In genomic region chr19:5560457-5561041, GRCm38 (mm10) we compare ENCODE assay signal across 8 mouse cellular contexts. TPM values are rescaled to one million over a fixed set of nuclear protein-coding genes. Genes with fewer than 3 reads are reported as not detected.
DNase-seq lines count a peak whose midpoint lies in the region; ATAC-seq and TF ChIP-seq lines count a peak whose summit lies in the region.

Gene Ovol1 (minus strand): TSS chr19:5560646.

- H3K36me3 ChIP-seq in embryonic facial prominence, embryonic 15.5 days: no peaks in the 10 kb centered on the region
- H3K36me3 ChIP-seq in kidney, adult 2 months (ENCODE audit: control insufficient read depth, insufficient read depth, low read length): no peaks in the 10 kb centered on the region
- H3K36me3 ChIP-seq in lung, embryonic 15.5 days: no peaks in the 10 kb centered on the region
- H3K36me3 ChIP-seq in stomach, embryonic 14.5 days (ENCODE audit: control insufficient read depth, insufficient read depth, low read length): no peaks in the 10 kb centered on the region

- intact Hi-C loops in left cerebral cortex, adult 2 months (cut with DNase I): no loop called here

- peaks cover 70% of the 10 kb centered on the region for H3K27me3 ChIP-seq in embryonic facial prominence, embryonic 15.5 days
- H3K27me3 ChIP-seq in kidney, adult 2 months (replicated peaks; ENCODE audit: control insufficient read depth, insufficient read depth, low read length): no peaks in the 10 kb centered on the region
- H3K27me3 ChIP-seq in lung, embryonic 15.5 days: peaks cover 75% of the 10 kb centered on the region
- peaks cover 35% of the 10 kb centered on the region for H3K27me3 ChIP-seq in stomach, embryonic 14.5 days (ENCODE audit: control insufficient read depth, insufficient read depth, low read length)

- H3K4me3 ChIP-seq in left cerebral cortex, adult 2 months: peak within 1 kb of the TSS; percentile 33
- peak within 1 kb of the TSS; percentile 48 for H3K4me3 ChIP-seq in embryonic facial prominence, embryonic 15.5 days (replicated peaks)
- peak within 1 kb of the TSS; percentile 43 for H3K4me3 ChIP-seq in kidney, adult 2 months (ENCODE audit: insufficient read depth, low read depth, low read length)
- peak within 1 kb of the TSS; percentile 43 for H3K4me3 ChIP-seq in lung, embryonic 15.5 days
- H3K4me3 ChIP-seq in stomach, embryonic 14.5 days (ENCODE audit: low read depth, low read length): peak within 1 kb of the TSS; percentile 43

- TF ChIP-seq CTCF in left cerebral cortex, adult 2 months (IDR thresholded peaks at IDR 0.05): no peak
- no peak for TF ChIP-seq CTCF in kidney, adult 2 months (conservative IDR thresholded peaks at IDR 0.05; ENCODE audit: insufficient read depth, insufficient read length, low read depth, low read length)

- under 1% methylated on average over 57 of the region's 57 CpGs for WGBS in embryonic facial prominence, embryonic 15.5 days
- under 1% methylated on average over 57 of the region's 57 CpGs for WGBS in kidney, adult 2 months
- WGBS in lung, embryonic 15.5 days: 1% methylated on average over 57 of the region's 57 CpGs
- under 1% methylated on average over 55 of the region's 57 CpGs for WGBS in stomach, embryonic 14.5 days

- H3K4me1 ChIP-seq in embryonic facial prominence, embryonic 15.5 days: peaks cover 18% of the 10 kb centered on the region
- H3K4me1 ChIP-seq in kidney, adult 2 months (ENCODE audit: control insufficient read depth, insufficient read depth, low read length): peaks cover 6% of the 10 kb centered on the region; the same call in 1 of the 2 replicates
- H3K4me1 ChIP-seq in lung, embryonic 15.5 days: peaks cover 29% of the 10 kb centered on the region
- H3K4me1 ChIP-seq in stomach, embryonic 14.5 days (ENCODE audit: control insufficient read depth, insufficient read depth, low read length): peaks cover 8% of the 10 kb centered on the region; the same call in 1 of the 2 replicates

- no peak within 1 kb of the TSS for H3K27ac ChIP-seq in left cerebral cortex, adult 2 months
- H3K27ac ChIP-seq in embryonic facial prominence, embryonic 15.5 days (replicated peaks): peak within 1 kb of the TSS; percentile 70
- peak within 1 kb of the TSS; percentile 81 for H3K27ac ChIP-seq in kidney, adult 2 months (ENCODE audit: insufficient read depth, low read depth, low read length)
- H3K27ac ChIP-seq in lung, embryonic 15.5 days: peak within 1 kb of the TSS; percentile 56
- peak within 1 kb of the TSS; percentile 86 for H3K27ac ChIP-seq in stomach, embryonic 14.5 days (ENCODE audit: low read length)

- H3K9ac ChIP-seq in embryonic facial prominence, embryonic 15.5 days: peak within 1 kb of the TSS; percentile 35; the same call in 1 of the 2 replicates
- peak within 1 kb of the TSS; percentile 31 for H3K9ac ChIP-seq in lung, embryonic 15.5 days
- H3K9ac ChIP-seq in stomach, embryonic 14.5 days (replicated peaks; ENCODE audit: low read depth, low read length): peak within 1 kb of the TSS; percentile 42

- peak; percentile 61; the same call in 1 of the 2 replicates for ATAC-seq in embryonic facial prominence, embryonic 15.5 days (ENCODE audit: insufficient number of reproducible peaks, low FRiP score, low TSS enrichment, low read depth)
- ATAC-seq in lung, embryonic 15.5 days (ENCODE audit: borderline replicate concordance, extremely low read depth, low FRiP score, low TSS enrichment): peak; percentile 75
- peak; percentile 90 for ATAC-seq in stomach, embryonic 14.5 days (ENCODE audit: insufficient number of reproducible peaks, insufficient read depth, low FRiP score, low read depth)

- TF ChIP-seq POLR2A in kidney, adult 2 months (IDR thresholded peaks at IDR 0.05; ENCODE audit: low read depth, low read length): peak; percentile 32

- H3K9me3 ChIP-seq in embryonic facial prominence, embryonic 15.5 days (replicated peaks): no peaks in the 10 kb centered on the region
- H3K9me3 ChIP-seq in lung, embryonic 15.5 days: no peaks in the 10 kb centered on the region
- no peaks in the 10 kb centered on the region for H3K9me3 ChIP-seq in stomach, embryonic 14.5 days (ENCODE audit: control insufficient read depth, low read depth, low read length)

- no peak for DNase-seq in left cerebral cortex, adult 2 months (ENCODE audit: extremely low spot score in 1 of 2, low spot score in 2 of 2)
- DNase-seq in left cerebral cortex, adult 18-20 months (ENCODE audit: low spot score in 2 of 2): no peak
- DNase-seq in kidney, adult 2 months: peak; percentile 83
- no peak for DNase-seq in cerebellum, adult 8-10 months
- DNase-seq in right cerebral cortex, postnatal 10 days (ENCODE audit: low spot score in 2 of 2): no peak

- H3K4me2 ChIP-seq in embryonic facial prominence, embryonic 15.5 days (replicated peaks): peak within 1 kb of the TSS; percentile 71
- peak within 1 kb of the TSS; percentile 85 for H3K4me2 ChIP-seq in lung, embryonic 15.5 days
- H3K4me2 ChIP-seq in stomach, embryonic 14.5 days (replicated peaks; ENCODE audit: low read depth, low read length): peak within 1 kb of the TSS; percentile 61

RNA-seq across cellular contexts. Expression of gene Ovol1, which starts in this region (rescaled TPM):
- not detected for total RNA-seq in left cerebral cortex, adult 2 months (2021)
- not detected for total RNA-seq in left cerebral cortex, adult 18-20 months (2021)
- polyA plus RNA-seq in embryonic facial prominence, embryonic 15.5 days (2015; fragmentation: Nextera tagmentation; extraction: Ambion mirVana): 22.1 and 23.3 TPM in 2 replicates
- polyA plus RNA-seq in kidney, adult 2 months (2012; rRNA removed): 9.0 and 10.4 TPM in 2 replicates
- polyA plus RNA-seq in lung, embryonic 15.5 days (2015; fragmentation: Nextera tagmentation; extraction: Ambion mirVana): 2.1 and 2.2 TPM in 2 replicates
- 11.2 and 11.5 TPM in 2 replicates for polyA plus RNA-seq in stomach, embryonic 14.5 days (2014; fragmentation: Nextera tagmentation; extraction: Ambion mirVana)
